Mouse (Mus musculus) MEL (cell line): ENCODE results near the gene Fkbp2. TPM values are rescaled to one million over a fixed set of nuclear protein-coding genes. Genes with fewer than 3 reads are reported as not detected.

Source experiments
- DNase-seq: peaks from one replicate; pipeline ENCODE4 v3.0.0; 2011; ENCODE audit warnings: low read depth, low spot score
- H3K27ac ChIP-seq: 2 replicates; pipeline ENCODE4 v1.5.1; 2012; ENCODE audit warnings: low read depth, mild to moderate bottlenecking, control low read depth, low read length, moderate library complexity; ENCODE audit not compliant: control insufficient read depth
- H3K27me3 ChIP-seq, 2 experiments: fragments of 150-350 bp in 1 of 2; sonication (generic) in 1 of 2; 2 replicates each; pipeline ENCODE4 v1.6.1; 2012; ENCODE audit warnings: low read length in 2 of 2, mild to moderate bottlenecking in 2 of 2, improper control_type of control experiment in 1 of 2, moderate library complexity in 1 of 2; ENCODE audit not compliant: insufficient read depth in 2 of 2, control insufficient read depth in 1 of 2
- H3K36me3 ChIP-seq, 2 experiments: 2 replicates each; pipeline ENCODE4 v1.6.1; 2012 to 2014; ENCODE audit warnings: low read length in 2 of 2, improper control_type of control experiment in 1 of 2, inconsistent platforms in 1 of 2, mild to moderate bottlenecking in 1 of 2; ENCODE audit not compliant: insufficient read depth in 2 of 2, control insufficient read depth in 1 of 2
- H3K4me1 ChIP-seq, 2 experiments: fragments of 150-350 bp in 1 of 2; sonication (generic) in 1 of 2; 2 replicates each; pipeline ENCODE4 v1.6.1; 2012; ENCODE audit warnings: low read length in 2 of 2, improper control_type of control experiment in 1 of 2, mild to moderate bottlenecking in 1 of 2; ENCODE audit not compliant: insufficient read depth in 2 of 2, control insufficient read depth in 1 of 2
- H3K4me3 ChIP-seq, 2 experiments: fragments of 150-350 bp in 1 of 2; sonication (generic) in 1 of 2; 2 replicates each; pipeline ENCODE4 v1.5.1; 2012; ENCODE audit warnings: low read depth in 2 of 2, low read length in 2 of 2, mild to moderate bottlenecking in 2 of 2, moderate library complexity in 2 of 2, control low read depth in 1 of 2, improper control_type of control experiment in 1 of 2; ENCODE audit not compliant: control insufficient read depth in 1 of 2, insufficient read depth in 1 of 2
- H3K79me2 ChIP-seq: 2 replicates; pipeline ENCODE4 v1.6.1; 2012; ENCODE audit warnings: mild to moderate bottlenecking, low read length, moderate library complexity; ENCODE audit not compliant: control insufficient read depth, poor library complexity, insufficient read depth
- H3K9ac ChIP-seq: 2 replicates; pipeline ENCODE4 v1.6.1; 2012; ENCODE audit warnings: low read depth, mild to moderate bottlenecking, control low read depth, low read length, moderate library complexity; ENCODE audit not compliant: control insufficient read depth, poor library complexity, severe bottlenecking
- H3K9me3 ChIP-seq: fragments of 150-350 bp; sonication (generic); replicated peaks from 2 replicates; pipeline ENCODE4 v1.6.1; 2012; ENCODE audit warnings: mild to moderate bottlenecking, low read length, improper control_type of control experiment, moderate library complexity; ENCODE audit not compliant: insufficient read depth
- CHD1 ChIP-seq: IDR thresholded peaks from 2 replicates; pipeline ENCODE4 v1.6.1; 2012; ENCODE audit warnings: low read depth, mild to moderate bottlenecking, inconsistent platforms, low read length, improper control_type of control experiment
- CHD2 ChIP-seq: IDR thresholded peaks from 2 replicates; pipeline ENCODE4 v1.6.1; 2011; ENCODE audit warnings: low read length, improper control_type of control experiment
- CTCF ChIP-seq, 3 experiments: IDR thresholded peaks in 2 of 3; conservative IDR thresholded peaks in 1 of 3; 2 replicates each; pipeline ENCODE4 v1.5.1; 2011 to 2012; ENCODE audit warnings: low read length in 3 of 3, low read depth in 2 of 3, mild to moderate bottlenecking in 2 of 3, improper control_type of control experiment in 1 of 3, inconsistent platforms in 1 of 3, mixed read lengths in 1 of 3, moderate library complexity in 1 of 3; ENCODE audit not compliant: control insufficient read depth in 1 of 3, insufficient read depth in 1 of 3, poor library complexity in 1 of 3, severe bottlenecking in 1 of 3
- ELF1 ChIP-seq: IDR thresholded peaks from 2 replicates; pipeline ENCODE4 v1.6.1; 2014; ENCODE audit warnings: low read depth, mild to moderate bottlenecking, inconsistent platforms, low read length, improper control_type of control experiment, moderate library complexity
- KAT2A ChIP-seq: conservative IDR thresholded peaks from 2 replicates; pipeline ENCODE4 v1.6.1; 2012; ENCODE audit warnings: low read depth, low read length, improper control_type of control experiment, inconsistent platforms
- MAFK ChIP-seq: IDR thresholded peaks from 2 replicates; pipeline ENCODE4 v1.6.1; 2011; ENCODE audit warnings: low read depth, mild to moderate bottlenecking, low read length, improper control_type of control experiment, borderline replicate concordance
- MAZ ChIP-seq: IDR thresholded peaks from 2 replicates; pipeline ENCODE4 v1.6.1; 2012; ENCODE audit warnings: low read depth, mild to moderate bottlenecking, inconsistent platforms, low read length, improper control_type of control experiment
- MEF2A ChIP-seq: IDR thresholded peaks from 2 replicates; pipeline ENCODE4 v1.6.1; 2014; ENCODE audit warnings: low read depth, mild to moderate bottlenecking, inconsistent platforms, low read length, improper control_type of control experiment; ENCODE audit not compliant: poor library complexity, insufficient replicate concordance, severe bottlenecking; ENCODE audit errors: extremely low read depth
- MXI1 ChIP-seq: IDR thresholded peaks from 2 replicates; pipeline ENCODE4 v1.6.1; 2011; ENCODE audit warnings: mild to moderate bottlenecking, low read depth, low read length, improper control_type of control experiment
- MYB ChIP-seq: IDR thresholded peaks from 2 replicates; pipeline ENCODE4 v1.6.1; 2011; ENCODE audit warnings: mild to moderate bottlenecking, low read depth, low read length, improper control_type of control experiment
- MYC ChIP-seq: IDR thresholded peaks from 2 replicates; pipeline ENCODE4 v1.6.1; 2011; ENCODE audit warnings: low read depth, mild to moderate bottlenecking, low read length, improper control_type of control experiment, moderate library complexity
- NELFE ChIP-seq: IDR thresholded peaks from 2 replicates; pipeline ENCODE4 v1.6.1; 2011; ENCODE audit warnings: low read depth, low read length, improper control_type of control experiment
- POLR2A ChIP-seq, 2 experiments: IDR thresholded peaks; 2 replicates each; pipeline ENCODE4 v1.6.1; 2011 to 2012; ENCODE audit warnings: low read length in 2 of 2, mild to moderate bottlenecking in 2 of 2, control low read depth in 1 of 2, improper control_type of control experiment in 1 of 2, low read depth in 1 of 2, moderate library complexity in 1 of 2; ENCODE audit not compliant: control insufficient read depth in 1 of 2, insufficient read depth in 1 of 2, poor library complexity in 1 of 2
- POLR2AphosphoS2 ChIP-seq: IDR thresholded peaks from 2 replicates; pipeline ENCODE4 v1.6.1; 2011; ENCODE audit warnings: low read length, improper control_type of control experiment
- TAL1 ChIP-seq: IDR thresholded peaks from 2 replicates; pipeline ENCODE4 v1.6.1; 2012; ENCODE audit warnings: mild to moderate bottlenecking, inconsistent platforms, low read length, moderate library complexity, mixed read lengths
- USF1 ChIP-seq: IDR thresholded peaks from 2 replicates; pipeline ENCODE4 v1.6.1; 2014; ENCODE audit warnings: low read depth, mild to moderate bottlenecking, inconsistent platforms, low read length, improper control_type of control experiment, moderate library complexity
- ZC3H11A ChIP-seq: IDR thresholded peaks from 2 replicates; pipeline ENCODE4 v1.6.1; 2012; ENCODE audit warnings: low read depth, mild to moderate bottlenecking, inconsistent platforms, low read length, improper control_type of control experiment
- polyA plus RNA-seq, 2 experiments: library from polyadenylated mRNA; stranded (reverse) in 1 of 2; unstranded in 1 of 2; fragments of >175 nt in 1 of 2; fragments of >200 nt in 1 of 2; gene quantifications; 2 replicates each; pipeline versions ENCODE4 v1.2.1 to v1.2.4; 2012; ENCODE audit warnings: low replicate concordance in 2 of 2, low read depth in 1 of 2; ENCODE audit not compliant: insufficient read length in 2 of 2, insufficient read depth in 1 of 2, missing spikeins in 1 of 2
- total RNA-seq: library from RNA; depleted of rRNA; stranded (reverse); fragments of 300-350 nt; gene quantifications from 2 replicates; pipeline ENCODE4 v1.2.3, GENCODE M21; 2012

Gene Fkbp2
- total and polyA plus RNA-seq, 3 experiments: 53.9 to 167 TPM; not detected in 1

GRCm38 (mm10) chr19:6969665-6970381, 10.5 kb downstream of the Fkbp2 start:
- peaks cover 4 to 40% of the 10 kb centered on the region in 2 experiments for H3K4me1 ChIP-seq
- peak; percentile 74 for DNase-seq
- no peaks in the 10 kb centered on the region; the same call in 1 of the 2 replicates for H3K79me2 ChIP-seq
- H3K9ac ChIP-seq: peak overlapping the region; percentile 59
- H3K27me3 ChIP-seq: no peaks in the 10 kb centered on the region
- H3K36me3 ChIP-seq: peaks cover 0 to 18% of the 10 kb centered on the region in 2 experiments; a peak in 2 of 4 replicates
- H3K4me3 ChIP-seq: peak overlapping the region; percentile 49 to 75
- H3K27ac ChIP-seq: no peak overlapping the region
- TF ChIP-seq CTCF (IDR thresholded peaks at IDR 0.05 in 2 of 3, conservative IDR thresholded peaks at IDR 0.05 in 1 of 3; ENCODE audit: control insufficient read depth in 1 of 3, insufficient read depth in 1 of 3, low read depth in 2 of 3, low read length in 3 of 3, poor library complexity in 1 of 3, severe bottlenecking in 1 of 3): peak; percentile 52 to 89 (median 60)
- peak; percentile 68 to 71; a peak in 3 of 4 replicates for TF ChIP-seq POLR2A (IDR thresholded peaks at IDR 0.05; ENCODE audit: control insufficient read depth in 1 of 2, insufficient read depth in 1 of 2, low read depth in 1 of 2, low read length in 2 of 2, poor library complexity in 1 of 2)
- TF ChIP-seq MAFK: no peak
- no peaks in the 10 kb centered on the region for H3K9me3 ChIP-seq

- Histone ChIP-seq H3K27ac (no peak overlapping the region), H3K27me3 (no peaks in the 10 kb centered on the region), H3K36me3 (peaks cover 0 to 18% of the 10 kb centered on the region in 2 experiments; a peak in 2 of 4 replicates)
- DNase-seq: peak; percentile 60
- TF ChIP-seq MAZ: no peak
- no peak for TF ChIP-seq ELF1
- no peak for TF ChIP-seq TAL1
- TF ChIP-seq MYC: no peak
- TF ChIP-seq NELFE: no peak
- no peak for TF ChIP-seq MEF2A
- no peak for TF ChIP-seq CHD1
- TF ChIP-seq CTCF (IDR thresholded peaks at IDR 0.05 in 2 of 3, conservative IDR thresholded peaks at IDR 0.05 in 1 of 3; ENCODE audit: control insufficient read depth in 1 of 3, insufficient read depth in 1 of 3, low read depth in 2 of 3, low read length in 3 of 3, poor library complexity in 1 of 3, severe bottlenecking in 1 of 3): no peak
- TF ChIP-seq POLR2A (IDR thresholded peaks at IDR 0.05; ENCODE audit: control insufficient read depth in 1 of 2, insufficient read depth in 1 of 2, low read depth in 1 of 2, low read length in 2 of 2, poor library complexity in 1 of 2): no peak
- no peak for TF ChIP-seq USF1
- TF ChIP-seq CHD2: no peak
- no peak for TF ChIP-seq POLR2AphosphoS2
- TF ChIP-seq ZC3H11A: no peak
- TF ChIP-seq KAT2A: no peak
- TF ChIP-seq MXI1: no peak
- TF ChIP-seq MYB: no peak
- TF ChIP-seq, all 39 proteins: peak for 0
- Histone ChIP-seq H3K79me2 (no peaks in the 10 kb centered on the region; the same call in 1 of the 2 replicates), H3K9ac (peak overlapping the region; percentile 59), H3K9me3 (no peaks in the 10 kb centered on the region), H3K4me1 (peaks cover 4 to 40% of the 10 kb centered on the region in 2 experiments), H3K4me3 (peak overlapping the region; percentile 49 to 75)
These were observed 11.0 kb downstream of the Fkbp2 start for GRCm38 (mm10) chr19:6969291-6969664.
